Mouse (Mus musculus) fat pad, adult 2 months (tissue): ENCODE data around the gene Kansl2.
"Not testable (repeated sequence)": the region's sequence is repeated elsewhere in the genome, so short reads cannot be mapped to it uniquely, and the experiment has no call there.

Experiments
- DNase-seq: peaks from one replicate; pipeline ENCODE4 v3.0.0-alpha.2; 2011; ENCODE audit warnings: low read depth, low spot score; ENCODE audit errors: extremely low read depth

Gene Kansl2

GRCm38 (mm10) chr15:98536828-98537510, 2.9 kb upstream of the Kansl2 start:
- no peak for DNase-seq

DNA sequence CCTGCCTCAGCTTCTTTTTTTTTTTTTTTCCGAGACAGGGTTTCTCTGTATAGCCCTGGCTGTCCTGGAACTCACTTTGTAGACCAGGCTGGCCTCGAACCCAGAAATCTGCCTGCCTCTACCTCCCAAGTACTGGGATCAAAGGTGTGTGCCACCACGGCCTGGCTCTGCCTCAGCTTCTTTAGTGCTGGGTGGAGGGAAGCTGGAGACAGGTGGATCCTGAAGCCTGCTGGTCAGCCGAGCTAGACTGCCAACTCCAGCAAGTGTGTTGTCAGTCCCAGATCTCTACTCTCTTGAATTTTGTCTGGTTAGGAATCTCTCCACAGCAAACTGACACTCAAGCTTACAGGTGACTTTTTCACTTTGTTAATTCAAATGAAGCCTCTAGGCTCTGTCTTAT, 1.9 kb upstream of the Kansl2 start:
- no peak for DNase-seq

- DNase-seq: no peak
These were observed 981 bp downstream of the Kansl2 start for GRCm38 (mm10) chr15:98533035-98533531.

DNA sequence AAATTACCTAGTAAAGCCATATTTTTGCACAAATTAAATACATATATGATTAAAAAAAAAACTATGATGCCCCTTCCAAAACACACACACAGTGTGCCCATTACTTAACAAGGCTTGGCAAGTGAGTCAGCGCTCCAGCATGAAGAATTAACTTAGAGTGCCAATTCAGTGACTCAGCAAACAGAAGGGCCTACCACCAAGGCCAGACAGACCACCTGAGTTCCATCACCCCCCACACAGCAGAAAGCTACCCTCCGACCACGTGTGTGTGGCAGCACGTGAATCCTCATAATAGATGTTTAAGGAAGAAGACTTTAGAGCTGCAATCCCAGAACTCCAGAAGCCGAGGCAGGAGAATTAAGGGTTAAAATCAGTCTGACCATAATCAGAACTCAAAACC, 1.8 kb downstream of the Kansl2 start:
- DNase-seq: no peak

DNA sequence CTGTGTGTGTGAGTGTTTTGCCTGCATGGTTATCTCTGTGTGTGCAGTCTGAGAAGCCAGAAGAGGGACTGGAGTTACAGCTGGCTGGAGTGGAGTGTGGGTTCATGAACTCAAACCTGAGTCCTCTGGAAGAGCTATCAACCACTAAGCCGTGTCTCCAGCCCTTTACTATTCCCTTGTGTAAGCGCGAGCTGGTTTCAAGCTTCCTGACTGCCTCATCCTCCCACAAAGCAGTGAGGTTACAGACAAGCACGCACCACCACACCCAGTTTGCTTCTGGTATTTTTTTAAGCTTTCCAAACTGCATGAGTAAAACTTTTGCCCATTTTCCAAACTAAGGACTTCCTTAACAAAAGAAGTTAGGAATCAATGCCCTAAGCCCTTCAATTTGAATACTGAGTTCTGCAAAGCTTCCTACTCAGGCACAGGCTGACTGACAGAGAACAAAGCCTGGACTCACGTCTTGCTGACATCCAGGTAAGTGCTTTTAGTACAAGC, 5.9 kb downstream of the Kansl2 start:
- DNase-seq: no peak

DNA sequence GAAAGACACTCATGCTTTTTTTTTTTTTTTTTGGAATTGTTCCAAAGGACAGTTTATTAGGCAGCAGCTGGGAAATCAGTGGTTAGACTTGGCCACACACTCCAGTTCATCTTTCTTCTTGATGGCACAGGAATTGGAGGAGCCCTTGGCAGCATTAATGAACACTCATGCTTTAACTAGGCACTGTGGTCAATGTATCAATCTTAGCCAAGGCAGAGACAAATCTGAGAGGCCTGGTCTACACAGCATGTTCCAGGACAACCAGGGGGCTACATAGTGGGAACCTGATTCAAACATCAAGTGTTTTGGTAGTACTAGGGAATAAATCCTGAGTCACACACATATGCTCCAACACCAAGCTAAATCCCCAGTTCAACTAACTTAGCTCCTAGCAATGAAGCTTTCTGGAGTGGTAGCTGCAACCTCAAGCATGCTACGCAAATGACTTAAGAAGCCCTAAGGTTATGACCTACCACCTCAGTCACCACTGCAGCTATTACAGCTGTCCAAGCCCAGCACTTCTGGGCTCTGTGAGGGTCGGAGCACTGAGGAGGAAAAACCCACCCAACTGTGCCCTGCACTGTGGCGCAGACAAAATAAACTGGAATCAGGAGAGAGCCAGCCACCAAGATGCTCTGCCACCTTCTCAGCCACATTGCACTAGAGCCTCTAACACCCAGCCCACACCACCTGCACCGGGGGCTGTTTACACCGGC, 6.8 kb downstream of the Kansl2 start:
- no peak for DNase-seq

DNA sequence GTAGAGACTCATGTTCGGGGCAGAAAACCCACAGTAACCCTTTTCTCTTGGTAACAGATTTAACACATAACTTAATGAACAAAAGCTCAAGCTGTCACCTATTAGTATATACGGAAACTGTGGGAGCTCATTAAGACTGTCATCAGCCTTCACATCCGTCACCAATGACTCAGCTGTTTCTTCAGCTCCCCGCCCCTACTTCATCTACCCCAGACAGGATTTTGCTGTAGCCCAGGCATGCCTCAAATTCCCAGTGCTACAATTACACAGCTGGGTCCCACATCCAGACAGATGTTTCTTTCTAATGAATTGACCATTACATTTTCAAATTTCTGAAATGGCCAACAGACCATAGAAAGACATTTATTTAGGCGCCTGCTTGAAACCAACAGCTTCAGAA, 8.0 kb downstream of the Kansl2 start:
- no peak for DNase-seq

DNA sequence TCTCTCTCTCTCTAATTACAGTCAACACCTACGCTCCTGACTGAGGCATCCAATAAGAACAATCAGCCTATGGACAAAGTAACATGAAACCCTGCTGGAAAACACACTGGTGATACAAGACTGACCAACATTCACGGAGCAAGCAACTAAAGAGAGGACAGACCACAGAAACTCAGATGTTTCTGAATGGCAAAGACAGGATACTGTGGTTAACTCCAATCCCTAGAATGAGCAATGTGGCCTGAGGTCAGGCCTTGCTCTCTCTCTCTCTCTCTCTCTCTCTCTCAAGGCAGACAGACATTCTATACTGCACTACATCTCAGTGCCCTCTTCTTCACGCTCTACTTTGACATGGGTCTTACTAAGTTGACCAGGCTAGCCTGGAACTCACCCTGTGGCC, 12.8 kb downstream of the Kansl2 start:
- no peak for DNase-seq

DNA sequence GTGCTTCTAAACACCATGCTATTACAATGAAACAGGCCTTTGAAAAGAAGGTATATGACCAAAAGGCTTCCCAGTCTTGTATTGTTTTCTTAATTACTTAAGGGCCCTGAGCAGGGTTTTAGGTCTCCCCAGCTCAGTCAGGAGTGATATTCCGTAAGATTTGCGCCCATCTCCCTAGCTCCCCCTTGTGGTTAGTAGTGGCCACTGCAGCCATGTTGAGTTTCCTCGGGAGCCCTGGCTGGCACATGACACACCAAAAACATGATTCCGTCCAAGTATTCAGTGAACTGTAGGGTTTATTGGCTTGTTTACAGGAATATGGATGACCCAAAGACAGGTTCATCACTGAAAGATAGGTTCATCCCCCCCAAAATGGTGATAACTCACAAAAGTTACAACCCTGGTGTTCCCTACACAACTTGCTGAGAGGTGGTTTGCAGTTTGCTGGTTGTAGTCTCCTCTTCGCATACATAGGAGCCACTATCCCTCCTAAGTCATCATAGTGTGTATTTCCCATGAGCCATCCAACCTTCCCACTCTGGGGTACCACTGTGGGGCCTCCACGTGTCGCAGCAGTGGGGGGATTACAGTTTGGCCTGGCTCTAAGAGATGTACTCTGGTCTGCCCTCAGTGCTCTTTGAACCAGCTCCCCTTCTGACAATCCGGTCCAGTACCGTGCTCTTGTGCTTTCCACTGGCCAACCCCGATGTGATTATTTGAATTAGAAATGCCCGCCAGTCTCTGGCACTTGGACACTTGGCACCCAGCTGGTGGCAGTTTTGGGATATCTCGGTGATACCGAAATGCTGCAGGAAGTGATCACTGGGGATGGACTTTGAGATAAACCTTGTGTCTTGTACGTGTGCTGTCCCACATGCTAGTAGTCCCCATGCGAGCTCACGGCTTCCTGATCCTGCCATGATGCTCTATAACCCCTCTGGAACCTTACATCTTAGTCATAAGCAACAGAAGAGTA, 16.4 kb downstream of the Kansl2 start:
- DNase-seq: no peak

DNA sequence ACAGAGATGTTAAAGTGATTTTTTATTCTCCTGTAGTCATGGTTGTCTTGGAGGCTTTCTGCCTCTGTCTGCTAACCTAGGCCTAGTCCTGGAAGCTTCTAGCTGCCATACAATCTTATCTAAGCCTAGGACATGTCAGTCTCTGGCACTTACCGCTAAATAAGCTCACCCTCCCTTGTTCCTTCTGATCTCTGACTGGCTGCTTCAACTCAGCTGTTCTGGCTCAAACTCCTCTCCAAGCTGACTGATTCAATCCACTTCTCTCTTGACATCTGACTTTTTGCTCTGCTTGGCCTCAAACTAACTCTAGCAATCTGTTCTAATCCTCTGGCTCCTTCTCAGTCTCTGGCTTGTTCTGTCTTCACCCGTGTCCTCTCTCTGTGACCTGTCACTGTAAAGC, 19.2 kb downstream of the Kansl2 start:
- DNase-seq: not testable (repeated sequence)

- no peak for DNase-seq
These were observed 19.9 kb downstream of the Kansl2 start for GRCm38 (mm10) chr15:98514146-98514545.

- not testable (repeated sequence) for DNase-seq
These were observed 20.4 kb downstream of the Kansl2 start for GRCm38 (mm10) chr15:98513676-98514075.

GRCm38 (mm10) chr15:98512799-98513321, 21.2 kb downstream of the Kansl2 start:
- DNase-seq: no peak

DNA sequence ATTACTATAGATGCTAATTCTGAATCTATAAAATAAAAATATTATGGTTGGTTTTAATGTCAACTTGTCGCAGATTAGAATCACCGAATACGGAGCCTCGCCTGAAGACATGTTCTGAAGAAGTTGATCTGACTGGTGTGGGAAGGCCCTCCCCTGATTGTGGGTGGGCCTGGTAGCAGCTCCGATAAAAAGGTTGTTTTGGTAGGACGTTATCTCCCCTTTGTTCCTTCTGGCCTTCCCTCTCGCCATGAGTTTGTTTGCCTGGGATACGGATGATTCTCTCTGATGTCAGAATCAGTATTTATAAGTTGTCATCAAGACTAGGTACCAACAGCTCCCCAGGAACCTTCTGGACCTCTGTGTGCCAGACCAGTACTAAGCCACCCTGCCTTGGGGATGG, 21.8 kb downstream of the Kansl2 start:
- no peak for DNase-seq

GRCm38 (mm10) chr15:98511386-98511928, 22.6 kb downstream of the Kansl2 start:
- DNase-seq: no peak

GRCm38 (mm10) chr15:98510438-98511385, 23.4 kb downstream of the Kansl2 start:
- no peak for DNase-seq

- DNase-seq: no peak
These were observed 24.7 kb downstream of the Kansl2 start for GRCm38 (mm10) chr15:98509387-98509786.

DNA sequence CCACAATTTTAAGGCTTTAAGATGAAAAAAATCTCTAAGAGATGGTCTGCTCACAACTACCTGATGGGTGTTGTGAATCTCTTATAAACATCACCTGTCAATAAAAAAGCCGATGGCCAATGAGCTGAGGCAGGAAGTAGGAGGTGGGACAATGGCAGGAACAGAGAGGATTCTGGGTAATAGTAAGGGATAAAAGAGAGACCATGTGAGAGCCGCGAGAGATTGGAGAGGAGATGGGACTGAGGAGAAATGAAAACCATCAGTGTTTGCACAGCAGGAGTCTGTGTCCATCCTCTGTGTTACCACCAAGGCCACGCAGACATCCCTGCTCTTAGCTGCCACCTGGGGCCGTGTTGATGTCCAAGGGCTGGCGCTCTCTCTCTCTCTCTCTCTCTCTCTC, 26.7 kb downstream of the Kansl2 start:
- no peak for DNase-seq

DNA sequence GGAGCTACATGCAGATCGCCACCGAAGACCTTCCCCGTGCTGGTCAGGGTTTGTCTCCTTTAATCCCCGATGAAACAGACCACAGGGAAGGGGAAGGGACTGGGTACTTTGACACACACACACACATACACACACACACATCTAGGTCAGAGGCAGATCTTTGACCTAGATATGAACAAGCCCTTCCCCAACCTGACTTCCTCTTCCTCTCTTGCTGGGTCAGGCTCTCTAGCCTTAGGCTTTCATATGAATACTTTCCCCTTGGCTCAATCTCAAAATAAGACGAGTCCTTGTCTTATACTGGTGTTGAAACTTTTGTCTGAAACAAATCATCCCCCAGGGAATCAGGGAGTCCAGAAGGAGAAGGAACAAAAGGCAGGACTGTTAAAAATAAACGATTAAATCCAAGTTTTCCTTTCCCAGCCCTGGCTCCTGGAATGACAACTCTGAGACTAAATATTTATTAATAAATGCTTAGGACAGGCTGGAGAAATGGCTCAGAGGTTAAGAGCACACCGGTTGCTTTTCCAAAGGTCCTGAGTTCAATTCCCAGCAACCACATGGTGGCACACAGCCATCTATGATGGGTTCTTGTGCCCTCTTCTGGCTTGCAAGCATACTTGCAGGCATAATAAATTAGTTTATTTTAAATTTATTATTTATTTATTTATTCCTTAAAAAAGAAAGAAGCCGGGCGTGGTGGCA, 27.7 kb downstream of the Kansl2 start:
- DNase-seq: no peak
